Mouse (Mus musculus) hindbrain, embryonic 11.5 days (tissue): ENCODE results near the gene Cdr2. TPM values are rescaled to one million over a fixed set of nuclear protein-coding genes. Genes with fewer than 3 reads are reported as not detected.
A peak's percentile ranks its signal among the peaks of the same experiment; 100 is the strongest.
"Not testable (repeated sequence)": the region's sequence is repeated elsewhere in the genome, so short reads cannot be mapped to it uniquely, and the experiment has no call there.

Experiments
- ATAC-seq: fragments of 200-750 bp; cut with Nextera tagmentation; 2 replicates; pipeline ENCODE4 v1.8.0; 2017; ENCODE audit warnings: mild to moderate bottlenecking, moderate TSS enrichment, moderate library complexity; ENCODE audit not compliant: low FRiP score
- DNase-seq: peaks from one replicate; pipeline ENCODE4 v3.0.0-alpha.2; 2015; ENCODE audit warnings: low spot score
- H3K27ac ChIP-seq: fragments of 300-500 bp; sonication (generic); 2 replicates; pipeline ENCODE4 v1.5.1; 2014; ENCODE audit warnings: mild to moderate bottlenecking, low read depth, low read length
- H3K27me3 ChIP-seq: fragments of 300-500 bp; sonication (generic); 2 replicates; pipeline ENCODE4 v1.6.1; 2014; ENCODE audit warnings: mild to moderate bottlenecking, low read length, moderate library complexity, mixed read lengths; ENCODE audit not compliant: control insufficient read depth, insufficient read depth
- H3K36me3 ChIP-seq: fragments of 300-500 bp; sonication (generic); 2 replicates; pipeline ENCODE4 v1.6.1; 2014; ENCODE audit warnings: mild to moderate bottlenecking, low read length, moderate library complexity, mixed read lengths; ENCODE audit not compliant: control insufficient read depth, insufficient read depth
- H3K4me1 ChIP-seq: fragments of 300-500 bp; sonication (generic); replicated peaks from 2 replicates; pipeline ENCODE4 v1.6.1; 2014; ENCODE audit warnings: low read length, mixed read lengths; ENCODE audit not compliant: control insufficient read depth, insufficient read depth
- H3K4me2 ChIP-seq: fragments of 300-500 bp; sonication (generic); replicated peaks from 2 replicates; pipeline ENCODE4 v1.6.1; 2014; ENCODE audit warnings: mild to moderate bottlenecking, low read depth, low read length
- H3K4me3 ChIP-seq: fragments of 300-500 bp; sonication (generic); 2 replicates; pipeline ENCODE4 v1.5.1; 2014; ENCODE audit warnings: low read depth, low read length
- H3K9ac ChIP-seq: fragments of 300-500 bp; sonication (generic); 2 replicates; pipeline ENCODE4 v1.6.1; 2014; ENCODE audit warnings: low read depth, low read length
- H3K9me3 ChIP-seq: fragments of 300-500 bp; sonication (generic); 2 replicates; pipeline ENCODE4 v1.6.1; 2016; ENCODE audit warnings: low read length; ENCODE audit not compliant: control insufficient read depth
- WGBS: fragments of 180-500 bp; shearing (Covaris S2); extraction: QIAGEN DNeasy Blood & Tissue Kit; methylation state at CpG from one replicate; pipeline ENCODE4 v1.1.7; 2014; 5-methylcytosine and 5-hydroxymethylcytosine counted together
- polyA plus RNA-seq: library from polyadenylated mRNA; unstranded; fragments of >200 nt; fragmentation: Nextera tagmentation; extraction: Ambion mirVana; gene quantifications from 2 replicates; pipeline ENCODE4 v1.2.1, GENCODE M21; 2014

Gene Cdr2
- polyA plus RNA-seq, 1 experiment from 2014 or later, result 17.9 TPM

GRCm38 (mm10) chr7:120933680-120934195 lies 48.4 kb downstream of the Cdr2 start:
- H3K9me3 ChIP-seq, result no peaks in the 10 kb centered on the region
- no peaks in the 10 kb centered on the region for H3K4me1 ChIP-seq
- no peak overlapping the region for H3K9ac ChIP-seq
- ATAC-seq, result no peak
- 88% methylated on average over 5 of the region's 5 CpGs for WGBS
- no peak overlapping the region for H3K4me3 ChIP-seq
- no peak overlapping the region for H3K27ac ChIP-seq
- H3K27me3 ChIP-seq, result no peaks in the 10 kb centered on the region
- no peak for DNase-seq
- H3K36me3 ChIP-seq, result peaks cover 12% of the 10 kb centered on the region; the same call in 1 of the 2 replicates
- no peak overlapping the region for H3K4me2 ChIP-seq

GRCm38 (mm10) chr7:120933110-120933509 lies 49.0 kb downstream of the Cdr2 start:
- Histone ChIP-seq H3K27ac (no peak overlapping the region), H3K4me3 (no peak overlapping the region), H3K4me2 (no peak overlapping the region), H3K4me1 (no peaks in the 10 kb centered on the region), H3K9me3 (no peaks in the 10 kb centered on the region), H3K9ac (no peak overlapping the region), H3K36me3 (peaks cover 14% of the 10 kb centered on the region; the same call in 1 of the 2 replicates), H3K27me3 (no peaks in the 10 kb centered on the region)
- WGBS, result 93% methylated on average over 7 of the region's 7 CpGs
- ATAC-seq, result no peak
- DNase-seq, result no peak

DNA sequence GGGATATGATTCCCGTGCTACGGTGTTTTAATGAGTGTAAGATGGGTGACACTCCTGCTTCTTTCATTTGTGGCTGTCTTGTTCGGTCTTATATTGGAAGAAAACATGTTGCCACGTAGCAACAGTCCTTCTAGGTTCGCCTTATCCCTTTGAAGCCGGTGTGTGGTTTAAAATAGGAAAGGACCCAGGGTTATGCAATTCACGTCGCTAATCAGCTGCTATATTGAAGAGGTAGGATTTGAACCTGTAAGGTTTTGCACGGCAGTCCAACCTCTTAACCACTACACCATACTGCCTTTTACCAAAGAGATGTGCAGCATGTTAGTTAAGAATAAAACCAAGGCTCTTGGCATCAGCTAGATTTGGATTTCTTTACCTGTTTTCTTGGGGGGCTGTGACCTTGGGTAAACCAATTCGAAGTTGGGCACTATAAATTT lies 63.6 kb downstream of the Cdr2 start:
- Histone ChIP-seq H3K27me3 (no peaks in the 10 kb centered on the region), H3K9me3 (no peaks in the 10 kb centered on the region), H3K4me2 (peak overlapping the region; percentile 60), H3K4me1 (no peaks in the 10 kb centered on the region), H3K9ac (peak overlapping the region; percentile 90; the same call in 1 of the 2 replicates), H3K4me3 (peak overlapping the region; percentile 97), H3K27ac (peak overlapping the region; percentile 82; the same call in 1 of the 2 replicates), H3K36me3 (no peaks in the 10 kb centered on the region)
- peak; percentile 72 for ATAC-seq
- peak; percentile 78 for DNase-seq
- 9% methylated on average over 10 of the region's 10 CpGs for WGBS

- ATAC-seq, result peak; percentile 92
Measured at GRCm38 (mm10) chr7:120917592-120918461, 64.3 kb downstream of the Cdr2 start, which contains the start of gene Polr3e. Polr3e (plus strand) TSS chr7:120917744.

GRCm38 (mm10) chr7:120917279-120917591 lies 64.9 kb downstream of the Cdr2 start:
- H3K4me2 ChIP-seq, result no peak overlapping the region
- H3K27ac ChIP-seq, result no peak overlapping the region
- H3K4me1 ChIP-seq, result no peaks in the 10 kb centered on the region
- 11% methylated on average over 12 of the region's 12 CpGs for WGBS
- ATAC-seq, result peak; percentile 91
- no peaks in the 10 kb centered on the region for H3K36me3 ChIP-seq
- no peaks in the 10 kb centered on the region for H3K27me3 ChIP-seq
- H3K9ac ChIP-seq, result no peak overlapping the region
- H3K9me3 ChIP-seq, result no peaks in the 10 kb centered on the region
- DNase-seq, result peak; percentile 17
- no peak overlapping the region for H3K4me3 ChIP-seq

More at GRCm38 (mm10) chr7:120917592-120918461, 64.3 kb downstream of the Cdr2 start, which contains the start of gene Polr3e:
- Histone ChIP-seq H3K27ac (peak within 1 kb of the TSS; percentile 82), H3K9me3 (no peaks in the 10 kb centered on the region), H3K27me3 (no peaks in the 10 kb centered on the region), H3K4me1 (no peaks in the 10 kb centered on the region), H3K4me2 (peak within 1 kb of the TSS; percentile 60), H3K9ac (peak within 1 kb of the TSS; percentile 90), H3K4me3 (peak within 1 kb of the TSS; percentile 97), H3K36me3 (no peaks in the 10 kb centered on the region)
- WGBS, result under 1% methylated on average over 93 of the region's 102 CpGs
- DNase-seq, result peak; percentile 99

DNA sequence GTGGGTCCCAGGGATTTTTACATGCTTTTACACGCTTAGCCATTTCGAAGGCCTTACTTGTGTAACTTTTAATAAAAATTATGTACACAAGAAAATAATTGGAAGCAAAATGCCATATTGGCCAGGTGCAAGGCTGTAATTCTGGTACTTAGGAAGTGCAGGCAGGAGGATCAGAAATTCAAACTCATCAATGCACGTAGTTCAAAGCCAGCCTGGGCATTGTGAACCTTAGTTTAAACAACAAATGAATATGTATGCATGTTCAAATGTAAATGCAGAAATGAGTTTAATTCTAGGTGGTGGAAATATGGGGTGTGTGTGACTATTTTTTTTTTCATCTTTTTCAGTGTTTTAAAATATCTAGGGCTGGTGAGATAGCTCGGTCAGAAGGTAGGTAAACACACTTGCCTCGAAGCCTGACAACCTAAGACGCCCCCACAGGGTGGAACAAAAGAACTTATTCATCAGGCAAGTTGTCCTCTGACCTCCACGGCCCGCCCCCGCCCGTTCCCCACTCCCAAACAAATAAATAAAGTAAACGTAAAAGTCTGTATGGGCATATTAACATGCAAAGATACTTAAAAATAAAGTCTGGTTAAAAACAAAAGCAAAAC lies 65.7 kb downstream of the Cdr2 start:
- WGBS, result 21% methylated on average over 11 of the region's 11 CpGs
- H3K9me3 ChIP-seq, result no peaks in the 10 kb centered on the region
- no peak for DNase-seq

DNA sequence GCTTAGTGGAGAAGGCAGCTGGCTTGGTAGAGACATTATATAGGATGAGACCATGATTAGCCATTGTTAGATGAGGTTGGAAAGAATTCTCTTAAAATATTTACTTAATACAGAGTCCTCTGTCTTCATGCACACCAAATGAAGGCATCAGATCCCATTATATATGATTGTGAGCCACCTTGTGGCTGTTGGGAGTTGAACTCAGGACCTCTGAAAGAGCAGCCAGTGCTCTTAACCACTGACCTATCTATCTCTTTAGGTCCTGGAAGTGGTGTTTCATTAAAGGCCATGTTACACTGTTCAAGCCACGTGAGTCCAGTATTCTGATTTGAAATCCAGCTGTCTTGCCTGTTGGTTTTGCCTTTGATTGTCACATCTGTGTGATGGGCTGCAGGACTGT lies 68.8 kb downstream of the Cdr2 start:
- 34% methylated on average over 1 of the region's 1 CpGs for WGBS
- H3K4me1 ChIP-seq, result no peaks in the 10 kb centered on the region
- no peak overlapping the region for H3K27ac ChIP-seq
- ATAC-seq, result no peak
- no peak overlapping the region for H3K9ac ChIP-seq
- no peaks in the 10 kb centered on the region for H3K36me3 ChIP-seq
- H3K4me2 ChIP-seq, result no peak overlapping the region
- DNase-seq, result no peak
- no peaks in the 10 kb centered on the region for H3K27me3 ChIP-seq
- H3K4me3 ChIP-seq, result no peak overlapping the region
- no peaks in the 10 kb centered on the region for H3K9me3 ChIP-seq

More for the DNA sequence above, 65.7 kb downstream of the Cdr2 start:
- no peaks in the 10 kb centered on the region for H3K36me3 ChIP-seq
- no peak overlapping the region for H3K9ac ChIP-seq
- no peak for ATAC-seq
- no peak overlapping the region for H3K4me2 ChIP-seq
- H3K4me1 ChIP-seq, result no peaks in the 10 kb centered on the region
- no peak overlapping the region for H3K27ac ChIP-seq
- H3K4me3 ChIP-seq, result no peak overlapping the region
- H3K27me3 ChIP-seq, result no peaks in the 10 kb centered on the region

GRCm38 (mm10) chr7:120911268-120911667 lies 70.8 kb downstream of the Cdr2 start:
- H3K4me2 ChIP-seq, H3K4me3 ChIP-seq, H3K4me1 ChIP-seq, H3K9ac ChIP-seq, ATAC-seq, H3K27ac ChIP-seq, H3K36me3 ChIP-seq, H3K27me3 ChIP-seq, H3K9me3 ChIP-seq, DNase-seq: not testable (repeated sequence)
- 87% methylated on average over 6 of the region's 6 CpGs for WGBS
